Mouse (Mus musculus): ENCODE data around the gene Hes3. TPM values are rescaled to one million over a fixed set of nuclear protein-coding genes. Genes with fewer than 3 reads are reported as not detected.

The Hes3 gene
- polyA plus RNA-seq, 1 experiment from 2014 or later = not detected

DNA sequence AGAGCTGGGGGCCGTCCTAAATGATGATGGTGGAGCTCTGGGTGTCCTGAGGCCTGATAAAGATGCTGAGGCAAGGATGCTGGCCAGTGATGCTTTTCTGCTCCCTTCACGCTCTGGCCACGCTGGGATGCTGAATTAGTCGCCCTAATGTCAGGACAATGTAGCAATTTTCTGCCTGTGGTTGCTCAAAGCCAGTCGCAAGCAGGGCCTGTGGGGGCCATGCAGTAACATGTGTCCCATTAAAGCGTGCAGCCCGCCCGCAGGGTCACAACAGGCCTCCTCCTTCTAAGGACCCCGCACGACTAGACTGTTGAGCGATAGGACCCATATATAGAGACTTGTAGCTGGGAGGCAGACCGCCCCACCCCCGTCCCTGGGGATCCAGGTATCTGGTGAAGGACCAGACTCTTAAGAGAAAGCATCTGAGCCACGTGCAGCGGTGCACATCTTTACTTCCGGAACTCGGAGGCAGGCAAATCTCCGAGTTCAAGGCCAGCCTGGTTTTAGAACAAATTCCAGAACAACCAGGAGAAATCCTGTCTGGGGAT is 3.0 kb downstream of the Hes3 start:
- H3K9me3 ChIP-seq = 0 out of 2 replicates have a peak, but pooled peaks cover 3% of the 10 kb centered on the region
- H3K9ac ChIP-seq = no peak overlapping the region
- peaks cover 96% of the 10 kb centered on the region for H3K27me3 ChIP-seq
- peaks cover 28% of the 10 kb centered on the region for H3K4me1 ChIP-seq
- H3K36me3 ChIP-seq = no peaks in the 10 kb centered on the region
- H3K4me3 ChIP-seq = no peak overlapping the region
- no peak overlapping the region for H3K27ac ChIP-seq
- ATAC-seq (ENCODE audit: insufficient number of reproducible peaks, insufficient read depth, low FRiP score, low TSS enrichment, low read depth) = no peak
- 32% methylated on average over 18 of the region's 18 CpGs for WGBS
- H3K4me2 ChIP-seq = no peak overlapping the region

DNA sequence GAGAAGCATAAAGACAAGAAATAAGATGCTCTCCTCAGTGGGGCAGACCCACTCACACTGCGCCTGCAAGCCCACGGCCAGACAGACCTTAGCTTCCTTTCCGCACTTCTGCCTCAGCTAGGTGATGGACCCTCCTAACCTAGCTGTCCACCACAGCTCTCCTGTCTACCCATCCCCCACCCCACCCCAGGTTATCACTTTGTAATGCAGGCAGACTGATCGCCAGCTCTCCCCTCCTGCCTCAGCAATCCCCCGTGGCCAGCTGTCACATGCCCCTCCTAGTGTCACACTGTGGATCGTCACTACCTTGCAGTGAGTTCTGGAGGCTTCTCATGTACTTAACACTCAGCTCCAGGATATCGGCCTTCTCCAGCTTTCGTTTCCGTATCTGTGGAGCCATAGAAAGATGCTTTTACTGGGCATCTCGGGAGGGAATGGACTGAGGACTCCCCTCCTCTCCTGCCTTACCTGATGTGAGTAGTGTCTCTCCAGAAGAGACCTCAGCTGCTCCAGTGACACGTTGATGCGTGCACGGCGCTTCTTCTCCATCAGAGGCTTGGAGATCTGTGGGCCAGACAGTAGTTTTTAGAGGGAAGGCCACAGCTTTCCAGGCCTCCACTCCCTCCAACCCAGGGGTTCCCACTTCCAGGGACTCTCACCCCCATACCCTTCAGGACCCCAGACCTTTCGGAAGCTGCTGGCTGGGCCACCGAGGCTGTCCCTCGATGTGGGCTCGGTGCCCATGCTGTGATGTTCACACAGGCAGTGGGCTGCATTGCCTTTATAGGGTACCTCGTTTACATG is 3.9 kb downstream of the Hes3 start:
- 0 out of 2 replicates have a peak, but pooled peaks cover 3% of the 10 kb centered on the region for H3K9me3 ChIP-seq
- peaks cover 37% of the 10 kb centered on the region for H3K4me1 ChIP-seq
- no peak overlapping the region for H3K9ac ChIP-seq
- 0 out of 2 replicates have a peak overlapping the region, but pooled peaks have one; percentile 32 for H3K4me3 ChIP-seq
- WGBS = 10% methylated on average over 19 of the region's 19 CpGs
- no peak for ATAC-seq (ENCODE audit: insufficient number of reproducible peaks, insufficient read depth, low FRiP score, low TSS enrichment, low read depth)
- H3K27me3 ChIP-seq = peaks cover 96% of the 10 kb centered on the region
- no peak overlapping the region for H3K27ac ChIP-seq
- no peaks in the 10 kb centered on the region for H3K36me3 ChIP-seq
- no peak overlapping the region for H3K4me2 ChIP-seq

DNA sequence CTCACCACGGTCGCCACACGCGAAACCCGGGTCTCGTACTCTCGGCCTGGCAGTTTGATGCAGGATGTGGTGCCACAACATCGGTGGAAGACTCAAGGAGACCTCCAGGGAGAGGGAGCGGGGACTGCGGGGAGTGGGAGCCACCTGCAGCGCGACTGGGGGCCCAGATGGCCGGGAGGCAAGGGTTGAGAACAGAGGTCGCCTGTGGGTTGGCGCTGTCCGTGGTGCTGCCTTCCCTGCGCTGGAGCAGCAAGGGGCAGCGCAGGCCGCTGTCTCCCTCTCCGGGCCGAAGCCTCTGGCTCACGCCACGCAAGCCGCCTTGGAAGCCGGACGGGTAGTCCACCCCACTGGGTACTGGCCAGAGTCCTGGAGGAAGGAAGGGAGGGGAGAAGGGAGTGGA is 4.6 kb downstream of the Hes3 start:
- Histone ChIP-seq H3K27ac (no peak overlapping the region), H3K9ac (no peak overlapping the region), H3K4me1 (peaks cover 37% of the 10 kb centered on the region), H3K9me3 (0 out of 2 replicates have a peak, but pooled peaks cover 3% of the 10 kb centered on the region), H3K4me2 (peak overlapping the region; percentile 58), H3K4me3 (peak overlapping the region; percentile 32; the same call in 1 of the 2 replicates), H3K27me3 (peaks cover 96% of the 10 kb centered on the region), H3K36me3 (no peaks in the 10 kb centered on the region)
- WGBS = 3% methylated on average over 26 of the region's 26 CpGs
- ATAC-seq (ENCODE audit: insufficient number of reproducible peaks, insufficient read depth, low FRiP score, low TSS enrichment, low read depth) = no peak

GRCm38 (mm10) chr4:152286183-152286582 is 5.3 kb downstream of the Hes3 start:
- WGBS = 2% methylated on average over 32 of the region's 32 CpGs
- Histone ChIP-seq H3K27me3 (peaks cover 96% of the 10 kb centered on the region), H3K36me3 (peaks cover 3% of the 10 kb centered on the region; the same call in 1 of the 2 replicates), H3K9ac (no peak overlapping the region), H3K4me3 (peak overlapping the region; percentile 32), H3K9me3 (0 out of 2 replicates have a peak, but pooled peaks cover 3% of the 10 kb centered on the region), H3K4me2 (peak overlapping the region; percentile 58), H3K4me1 (peaks cover 37% of the 10 kb centered on the region), H3K27ac (no peak overlapping the region)
- no peak for ATAC-seq (ENCODE audit: insufficient number of reproducible peaks, insufficient read depth, low FRiP score, low TSS enrichment, low read depth)

GRCm38 (mm10) chr4:152285505-152285904 is 6.0 kb downstream of the Hes3 start:
- 0 out of 2 replicates have a peak, but pooled peaks cover 3% of the 10 kb centered on the region for H3K9me3 ChIP-seq

GRCm38 (mm10) chr4:152283186-152283950 is 8.1 kb downstream of the Hes3 start:
- peaks cover 21% of the 10 kb centered on the region for H3K4me1 ChIP-seq
- no peaks in the 10 kb centered on the region for H3K9me3 ChIP-seq
- 4% methylated on average over 67 of the region's 70 CpGs for WGBS
- peak; percentile 66 for ATAC-seq (ENCODE audit: insufficient number of reproducible peaks, insufficient read depth, low FRiP score, low TSS enrichment, low read depth)
- peak overlapping the region; percentile 70 for H3K4me2 ChIP-seq
- peaks cover 26% of the 10 kb centered on the region for H3K36me3 ChIP-seq
- H3K27me3 ChIP-seq = peaks cover 92% of the 10 kb centered on the region
- H3K27ac ChIP-seq = no peak overlapping the region
- peak overlapping the region; percentile 40 for H3K4me3 ChIP-seq
- H3K9ac ChIP-seq = peak overlapping the region; percentile 63

More at GRCm38 (mm10) chr4:152285505-152285904, 6.0 kb downstream of the Hes3 start:
- no peak for ATAC-seq (ENCODE audit: insufficient number of reproducible peaks, insufficient read depth, low FRiP score, low TSS enrichment, low read depth)
- Histone ChIP-seq H3K4me3 (no peak overlapping the region), H3K4me1 (peaks cover 30% of the 10 kb centered on the region), H3K9ac (no peak overlapping the region), H3K4me2 (no peak overlapping the region), H3K27me3 (peaks cover 96% of the 10 kb centered on the region), H3K27ac (no peak overlapping the region), H3K36me3 (peaks cover 9% of the 10 kb centered on the region)
- 2% methylated on average over 10 of the region's 10 CpGs for WGBS

DNA sequence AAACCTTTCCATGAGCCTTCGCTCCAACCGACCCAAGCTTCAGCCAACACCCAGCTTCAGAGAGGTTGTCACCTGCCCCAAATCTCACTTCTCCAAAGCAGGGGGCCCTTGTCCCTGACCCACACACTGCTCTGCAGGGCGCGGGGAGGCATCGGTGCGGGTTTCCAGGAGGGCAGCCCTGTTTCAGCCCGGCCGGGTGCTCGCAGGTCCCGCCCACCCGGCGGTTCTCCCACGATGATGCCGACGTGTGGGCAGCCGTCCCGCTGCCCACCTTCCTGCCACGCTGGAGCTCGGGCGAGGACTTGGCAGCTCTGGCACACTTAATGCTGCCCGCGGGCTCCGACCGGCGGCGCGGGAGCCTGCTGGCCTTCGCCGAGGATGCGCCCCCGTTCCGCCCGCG is 8.7 kb downstream of the Hes3 start:
- Histone ChIP-seq H3K9ac (peak overlapping the region; percentile 63), H3K4me2 (peak overlapping the region; percentile 70), H3K4me3 (peak overlapping the region; percentile 40), H3K4me1 (peaks cover 21% of the 10 kb centered on the region), H3K27me3 (peaks cover 86% of the 10 kb centered on the region), H3K36me3 (peaks cover 26% of the 10 kb centered on the region), H3K27ac (no peak overlapping the region), H3K9me3 (no peaks in the 10 kb centered on the region)
- ATAC-seq (ENCODE audit: insufficient number of reproducible peaks, insufficient read depth, low FRiP score, low TSS enrichment, low read depth) = 0 out of 2 replicates have a peak, but pooled peaks have one; percentile 11
- 15% methylated on average over 34 of the region's 34 CpGs for WGBS

GRCm38 (mm10) chr4:152281601-152282000 is 9.9 kb downstream of the Hes3 start:
- Histone ChIP-seq H3K9ac (no peak overlapping the region), H3K4me2 (no peak overlapping the region), H3K27me3 (peaks cover 81% of the 10 kb centered on the region), H3K4me3 (no peak overlapping the region), H3K9me3 (no peaks in the 10 kb centered on the region), H3K36me3 (peaks cover 26% of the 10 kb centered on the region), H3K4me1 (peaks cover 18% of the 10 kb centered on the region), H3K27ac (no peak overlapping the region)
- 47% methylated on average over 15 of the region's 15 CpGs for WGBS
- no peak for ATAC-seq (ENCODE audit: insufficient number of reproducible peaks, insufficient read depth, low FRiP score, low TSS enrichment, low read depth)

DNA sequence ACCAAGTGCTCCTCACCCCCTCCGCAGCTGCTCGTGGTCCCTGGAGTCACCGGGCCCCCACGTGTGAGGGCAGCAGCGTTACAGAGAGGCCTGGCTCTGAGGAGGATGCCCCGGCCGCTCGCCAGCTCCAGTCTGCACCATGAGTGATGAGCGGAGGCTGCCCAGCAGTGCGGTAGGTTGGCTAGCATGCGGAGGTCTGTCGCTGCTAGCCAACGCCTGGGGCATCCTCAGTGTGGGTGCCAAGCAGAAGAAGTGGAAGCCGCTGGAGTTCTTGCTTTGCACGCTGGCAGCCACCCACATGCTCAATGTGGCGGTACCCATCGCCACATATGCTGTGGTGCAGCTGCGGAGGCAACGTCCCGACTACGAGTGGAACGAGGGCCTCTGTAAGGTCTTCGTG is 12.5 kb downstream of the Hes3 start:
- ATAC-seq (ENCODE audit: insufficient number of reproducible peaks, insufficient read depth, low FRiP score, low TSS enrichment, low read depth) = no peak
- H3K4me2 ChIP-seq = no peak overlapping the region
- WGBS = 89% methylated on average over 23 of the region's 23 CpGs
- no peak overlapping the region for H3K27ac ChIP-seq
- no peaks in the 10 kb centered on the region for H3K9me3 ChIP-seq
- peaks cover 26% of the 10 kb centered on the region for H3K36me3 ChIP-seq
- H3K4me1 ChIP-seq = peaks cover 27% of the 10 kb centered on the region
- H3K9ac ChIP-seq = no peak overlapping the region
- H3K4me3 ChIP-seq = no peak overlapping the region
- peaks cover 71% of the 10 kb centered on the region for H3K27me3 ChIP-seq

GRCm38 (mm10) chr4:152277916-152278315 is 13.5 kb downstream of the Hes3 start:
- 62% methylated on average over 2 of the region's 2 CpGs for WGBS
- peaks cover 61% of the 10 kb centered on the region for H3K27me3 ChIP-seq
- H3K36me3 ChIP-seq = peaks cover 26% of the 10 kb centered on the region
- H3K9ac ChIP-seq = no peak overlapping the region
- no peak overlapping the region for H3K4me3 ChIP-seq
- ATAC-seq (ENCODE audit: insufficient number of reproducible peaks, insufficient read depth, low FRiP score, low TSS enrichment, low read depth) = no peak
- no peak overlapping the region for H3K4me2 ChIP-seq
- no peaks in the 10 kb centered on the region for H3K9me3 ChIP-seq
- H3K4me1 ChIP-seq = peaks cover 30% of the 10 kb centered on the region
- no peak overlapping the region for H3K27ac ChIP-seq

Measured in embryonic facial prominence, embryonic 13.5 days (tissue).